Mouse (Mus musculus) lung, adult 2 months (tissue): ENCODE results near the gene Emc3.

Experiments used
- CTCF ChIP-seq: fragments of 200-500 bp; IDR thresholded peaks from 2 replicates; pipeline ENCODE4 v1.5.1; 2011; ENCODE audit warnings: mild to moderate bottlenecking, low read length, control low read depth; ENCODE audit not compliant: insufficient read depth
- POLR2A ChIP-seq: fragments of 200-500 bp; IDR thresholded peaks from 2 replicates; pipeline ENCODE4 v1.6.1; 2011; ENCODE audit warnings: low read depth, mild to moderate bottlenecking, control low read depth, low read length, borderline replicate concordance; ENCODE audit errors: extremely low read depth

GRCm38 (mm10) chr6:113480555-113481373, 50.7 kb downstream of the Emc3 start:
- TF ChIP-seq CTCF (no peak), POLR2A (peak; percentile 35; the same call in 1 of the 2 replicates)
